Mouse (Mus musculus): ENCODE results near the gene Plcb1.

DNA sequence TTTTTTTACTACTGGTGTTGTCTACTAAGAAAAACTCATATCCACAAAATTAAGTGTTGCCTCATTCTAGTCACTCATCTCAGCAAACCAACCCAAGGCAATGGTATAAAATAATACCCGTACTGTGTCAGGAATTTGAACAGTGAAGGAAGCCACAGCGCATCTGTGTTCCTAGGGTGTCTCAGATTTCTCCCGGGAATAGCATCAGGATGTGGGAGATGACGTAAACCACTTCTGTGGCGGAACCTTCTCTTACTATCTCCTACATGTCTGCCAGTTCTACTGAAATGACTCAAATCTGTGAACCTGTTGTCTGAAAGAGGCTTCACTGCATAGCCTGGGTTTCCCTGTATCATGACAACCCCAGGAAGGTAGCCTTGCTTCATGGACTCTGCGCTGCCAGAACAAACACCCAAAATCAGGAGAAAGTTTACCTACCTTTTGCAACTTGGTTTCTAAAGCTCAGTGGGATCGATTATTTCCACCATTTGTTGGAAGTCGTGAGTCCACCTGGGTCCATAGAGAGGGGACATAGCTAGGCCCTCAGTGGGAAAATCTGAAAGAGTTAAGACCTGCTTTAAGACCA lies 510.4 kb downstream of the Plcb1 start:
- TF ChIP-seq GATA1 (IDR thresholded peaks at IDR 0.05; ENCODE audit: borderline replicate concordance, low read length) (no peak), FLI1 (IDR thresholded peaks at IDR 0.05; ENCODE audit: low read length) (no peak)

Data from megakaryocyte, embryonic 14.5 days (primary cell).